Comparison of ENCODE assay signal across 8 mouse cellular contexts in genomic region chr16:10834542-10834910, GRCm38 (mm10). TPM values are rescaled to one million over a fixed set of nuclear protein-coding genes. Genes with fewer than 3 reads are reported as not detected.
A peak's percentile ranks its signal among the peaks of the same experiment; 100 is the strongest.
DNase-seq lines count a peak whose midpoint lies in the region; ATAC-seq lines count a peak whose summit lies in the region.

No protein-coding gene starts in this region.

- 4% methylated on average over 12 of the region's 12 CpGs for WGBS in lung, embryonic 16.5 days
- 12% methylated on average over 12 of the region's 12 CpGs for WGBS in limb, embryonic 12.5 days
- 5% methylated on average over 12 of the region's 12 CpGs for WGBS in stomach, embryonic 14.5 days

- DNase-seq in lung, postnatal 14 days: no peak
- no peak for DNase-seq in urinary bladder, postnatal 36 days (ENCODE audit: low spot score in 2 of 2)
- DNase-seq in ovary, postnatal 10 days (ENCODE audit: low spot score): no peak
- DNase-seq in urinary bladder, postnatal 4 days (ENCODE audit: low spot score in 2 of 2): no peak

- no peak for ATAC-seq in lung, embryonic 16.5 days (ENCODE audit: low read depth)
- 0 out of 2 replicates have a peak, but pooled peaks have one; percentile 32 for ATAC-seq in erythroblast, adult 5-6 weeks (replicated peaks; ENCODE audit: low FRiP score, poor library complexity, severe bottlenecking)
- no peak for ATAC-seq in limb, embryonic 12.5 days (ENCODE audit: insufficient number of reproducible peaks, insufficient read depth, low FRiP score, low TSS enrichment, low read depth)
- no peak for ATAC-seq in stomach, embryonic 14.5 days (ENCODE audit: insufficient number of reproducible peaks, insufficient read depth, low FRiP score, low read depth)

- H3K27ac ChIP-seq in lung, embryonic 16.5 days (ENCODE audit: low read length): peak overlapping the region; percentile 12; the same call in 1 of the 2 replicates
- no peak overlapping the region; the same call in 1 of the 2 replicates for H3K27ac ChIP-seq in limb, embryonic 12.5 days
- H3K27ac ChIP-seq in stomach, embryonic 14.5 days (ENCODE audit: low read length): no peak overlapping the region

- H3K27me3 ChIP-seq in lung, embryonic 16.5 days (ENCODE audit: control insufficient read depth, insufficient read depth, low read depth, low read length): no peaks in the 10 kb centered on the region
- no peaks in the 10 kb centered on the region for H3K27me3 ChIP-seq in limb, embryonic 12.5 days
- no peaks in the 10 kb centered on the region for H3K27me3 ChIP-seq in stomach, embryonic 14.5 days (ENCODE audit: control insufficient read depth, insufficient read depth, low read length)

- H3K36me3 ChIP-seq in lung, embryonic 16.5 days (ENCODE audit: control insufficient read depth, insufficient read depth, low read length): no peaks in the 10 kb centered on the region
- H3K36me3 ChIP-seq in limb, embryonic 12.5 days: no peaks in the 10 kb centered on the region
- H3K36me3 ChIP-seq in stomach, embryonic 14.5 days (ENCODE audit: control insufficient read depth, insufficient read depth, low read length): no peaks in the 10 kb centered on the region

- H3K9me3 ChIP-seq in lung, embryonic 16.5 days (ENCODE audit: control insufficient read depth, low read length): no peaks in the 10 kb centered on the region
- H3K9me3 ChIP-seq in limb, embryonic 12.5 days: no peaks in the 10 kb centered on the region
- H3K9me3 ChIP-seq in stomach, embryonic 14.5 days (ENCODE audit: control insufficient read depth, low read depth, low read length): no peaks in the 10 kb centered on the region

- H3K4me3 ChIP-seq in lung, embryonic 16.5 days (ENCODE audit: low read length): peak overlapping the region; percentile 88
- peak overlapping the region; percentile 88 for H3K4me3 ChIP-seq in limb, embryonic 12.5 days (replicated peaks)
- H3K4me3 ChIP-seq in stomach, embryonic 14.5 days (ENCODE audit: low read depth, low read length): peak overlapping the region; percentile 72

- peaks cover 18% of the 10 kb centered on the region for H3K4me1 ChIP-seq in lung, embryonic 16.5 days (replicated peaks; ENCODE audit: control insufficient read depth, insufficient read depth, low read length)
- H3K4me1 ChIP-seq in limb, embryonic 12.5 days (replicated peaks): peaks cover 29% of the 10 kb centered on the region
- peaks cover 7% of the 10 kb centered on the region for H3K4me1 ChIP-seq in stomach, embryonic 14.5 days (ENCODE audit: control insufficient read depth, insufficient read depth, low read length)

- peak overlapping the region; percentile 90 for H3K4me2 ChIP-seq in lung, embryonic 16.5 days (ENCODE audit: low read depth, low read length)
- H3K4me2 ChIP-seq in limb, embryonic 12.5 days: peak overlapping the region; percentile 82
- H3K4me2 ChIP-seq in stomach, embryonic 14.5 days (replicated peaks; ENCODE audit: low read depth, low read length): peak overlapping the region; percentile 68

- peak overlapping the region; percentile 79 for H3K9ac ChIP-seq in lung, embryonic 16.5 days (ENCODE audit: low read length)
- H3K9ac ChIP-seq in limb, embryonic 12.5 days (replicated peaks): peak overlapping the region; percentile 90
- H3K9ac ChIP-seq in stomach, embryonic 14.5 days (replicated peaks; ENCODE audit: low read depth, low read length): peak overlapping the region; percentile 67; the same call in 1 of the 2 replicates

RNA-seq across cellular contexts. Expression of gene Rmi2, which starts 0.3 kb away (rescaled TPM):
- polyA plus RNA-seq in lung, embryonic 16.5 days (2015; fragmentation: Nextera tagmentation; extraction: Ambion mirVana): 3.1 and 3.4 TPM in 2 replicates
- total RNA-seq in erythroblast, adult 5-6 weeks (2015; ENCODE audit: low replicate concordance): 0.96 and 3.8 TPM in 2 replicates
- total RNA-seq in erythroblast, adult 5-6 weeks (2017; ENCODE audit: low replicate concordance): 1.3 and 2.1 TPM in 2 replicates
- 5.1 and 5.6 TPM in 2 replicates for polyA plus RNA-seq in limb, embryonic 12.5 days (2016; fragmentation: Nextera tagmentation; extraction: Ambion mirVana)
- polyA plus RNA-seq in stomach, embryonic 14.5 days (2014; fragmentation: Nextera tagmentation; extraction: Ambion mirVana): 4.6 and 5.1 TPM in 2 replicates

RNA-seq across cellular contexts. Expression of gene Gm11172, which starts 21.8 kb away (rescaled TPM):
- polyA plus RNA-seq in lung, embryonic 16.5 days (2015; fragmentation: Nextera tagmentation; extraction: Ambion mirVana): not detected in 2 replicates
- total RNA-seq in erythroblast, adult 5-6 weeks (2015; ENCODE audit: low replicate concordance): not detected in 2 replicates
- not detected in 2 replicates for total RNA-seq in erythroblast, adult 5-6 weeks (2017; ENCODE audit: low replicate concordance)
- polyA plus RNA-seq in limb, embryonic 12.5 days (2016; fragmentation: Nextera tagmentation; extraction: Ambion mirVana): not detected in 2 replicates
- not detected in 2 replicates for polyA plus RNA-seq in stomach, embryonic 14.5 days (2014; fragmentation: Nextera tagmentation; extraction: Ambion mirVana)

RNA-seq across cellular contexts. Expression of gene Prm1, which starts 28.9 kb away (rescaled TPM):
- polyA plus RNA-seq in lung, embryonic 16.5 days (2015; fragmentation: Nextera tagmentation; extraction: Ambion mirVana): not detected in 2 replicates
- total RNA-seq in erythroblast, adult 5-6 weeks (2015; ENCODE audit: low replicate concordance): not detected in 2 replicates
- total RNA-seq in erythroblast, adult 5-6 weeks (2017; ENCODE audit: low replicate concordance): not detected in 2 replicates
- 0.51 TPM in 1 of 2 replicates, not detected in the other for polyA plus RNA-seq in limb, embryonic 12.5 days (2016; fragmentation: Nextera tagmentation; extraction: Ambion mirVana)
- not detected in 2 replicates for polyA plus RNA-seq in stomach, embryonic 14.5 days (2014; fragmentation: Nextera tagmentation; extraction: Ambion mirVana)

RNA-seq across cellular contexts. Expression of gene Prm2, which starts 38.6 kb away (rescaled TPM):
- polyA plus RNA-seq in lung, embryonic 16.5 days (2015; fragmentation: Nextera tagmentation; extraction: Ambion mirVana): not detected in 2 replicates
- total RNA-seq in erythroblast, adult 5-6 weeks (2015; ENCODE audit: low replicate concordance): not detected in 2 replicates
- total RNA-seq in erythroblast, adult 5-6 weeks (2017; ENCODE audit: low replicate concordance): not detected in 2 replicates
- polyA plus RNA-seq in limb, embryonic 12.5 days (2016; fragmentation: Nextera tagmentation; extraction: Ambion mirVana): not detected in 2 replicates
- polyA plus RNA-seq in stomach, embryonic 14.5 days (2014; fragmentation: Nextera tagmentation; extraction: Ambion mirVana): not detected in 2 replicates

RNA-seq across cellular contexts. Expression of gene Prm3, which starts 43.8 kb away (rescaled TPM):
- not detected in 2 replicates for polyA plus RNA-seq in lung, embryonic 16.5 days (2015; fragmentation: Nextera tagmentation; extraction: Ambion mirVana)
- not detected in 2 replicates for total RNA-seq in erythroblast, adult 5-6 weeks (2015; ENCODE audit: low replicate concordance)
- not detected in 2 replicates for total RNA-seq in erythroblast, adult 5-6 weeks (2017; ENCODE audit: low replicate concordance)
- polyA plus RNA-seq in limb, embryonic 12.5 days (2016; fragmentation: Nextera tagmentation; extraction: Ambion mirVana): not detected in 2 replicates
- polyA plus RNA-seq in stomach, embryonic 14.5 days (2014; fragmentation: Nextera tagmentation; extraction: Ambion mirVana): not detected in 2 replicates
